Comparison of ENCODE assay signal across 13 mouse cellular contexts in the genomic region with DNA sequence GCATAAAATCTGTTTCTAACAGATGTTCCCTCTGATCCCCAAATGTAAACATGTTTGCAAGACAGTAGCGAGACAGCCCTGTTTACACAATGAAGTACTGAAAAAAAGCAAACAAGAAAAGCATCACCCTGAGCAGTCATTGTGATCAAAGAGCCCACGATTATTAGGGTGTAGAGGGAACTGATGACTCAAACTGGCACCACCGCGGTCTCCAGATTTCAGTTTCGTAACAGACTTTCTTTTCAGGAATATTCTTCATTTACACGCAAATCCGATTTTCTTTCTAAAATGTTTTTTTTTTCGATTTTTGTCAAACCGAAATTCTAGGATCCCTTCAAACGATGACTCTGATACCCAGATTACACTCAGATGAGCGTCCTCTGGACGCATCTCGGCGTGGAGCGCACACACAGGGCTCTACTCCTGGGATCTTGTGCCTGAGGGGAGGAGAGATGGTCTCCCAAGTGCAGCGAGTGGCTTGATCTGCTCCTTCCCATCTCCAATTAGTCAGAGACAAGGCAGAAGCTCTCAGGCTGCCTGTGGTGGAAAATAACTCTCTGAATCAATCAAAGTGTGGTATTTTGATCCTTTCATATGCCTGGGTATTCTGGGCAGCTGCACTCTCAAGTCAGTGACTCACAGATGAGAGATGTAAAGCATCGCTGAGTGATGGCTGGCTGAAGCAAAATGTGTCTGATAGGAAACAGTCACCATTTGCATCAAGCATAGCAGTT.
DNase-seq lines count a peak whose midpoint lies in the region; ATAC-seq lines count a peak whose summit lies in the region.
"Had no signal": no experiment of that assay in that cellular context is flagged by ENCODE, and none has a peak within 500 bp of the region (broad histone marks: within the 10 kb centered on the region; RNA-seq: fewer than 3 reads in every experiment).

No protein-coding gene starts in this region.

- DNase-seq in right cerebral cortex, adult 2 months (ENCODE audit: low spot score in 2 of 2), result peak; percentile 56 to 59
- no peak for DNase-seq in right cerebral cortex, postnatal 14 days
- peak; percentile 82 for DNase-seq in induced T-regulatory cell, adult 2 months (ENCODE audit: low read depth)
- DNase-seq in limb, embryonic 10.5 days (ENCODE audit: low spot score), result no peak
- no peak for DNase-seq in adrenal gland, adult 2 months
- DNase-seq in urinary bladder, postnatal 10 days (ENCODE audit: low spot score), result no peak
- DNase-seq: gastrocnemius, postnatal 25 days; heart, postnatal 4 days; kidney, postnatal 10 days; thymus, adult 2 months had no signal

- WGBS in hindbrain, embryonic 13.5 days, result 74% methylated on average over 17 of the region's 17 CpGs
- 66% methylated on average over 17 of the region's 17 CpGs for WGBS in hindbrain, embryonic 16.5 days
- WGBS in limb, embryonic 10.5 days, result 85% methylated on average over 17 of the region's 17 CpGs

- H3K9ac ChIP-seq in hindbrain, embryonic 13.5 days, result no peak overlapping the region
- no peak overlapping the region for H3K9ac ChIP-seq in hindbrain, embryonic 16.5 days (ENCODE audit: low read depth, low read length)
- H3K9ac ChIP-seq: limb, embryonic 15.5 days had no signal

- H3K4me1 ChIP-seq in hindbrain, embryonic 13.5 days (replicated peaks), result peaks cover 21% of the 10 kb centered on the region
- peaks cover 4% of the 10 kb centered on the region; the same call in 1 of the 2 replicates for H3K4me1 ChIP-seq in hindbrain, embryonic 16.5 days (ENCODE audit: control insufficient read depth, insufficient read depth, low read depth, low read length)
- H3K4me1 ChIP-seq in limb, embryonic 10.5 days, result no peaks in the 10 kb centered on the region

- H3K27ac ChIP-seq in hindbrain, embryonic 13.5 days, result peak overlapping the region; percentile 13
- H3K27ac ChIP-seq in hindbrain, embryonic 16.5 days (ENCODE audit: low read depth, low read length), result no peak overlapping the region
- H3K27ac ChIP-seq in limb, embryonic 10.5 days, result no peak overlapping the region
- H3K27ac ChIP-seq: limb, embryonic 15.5 days had no signal

- H3K4me2 ChIP-seq in hindbrain, embryonic 13.5 days, result no peak overlapping the region
- H3K4me2 ChIP-seq in hindbrain, embryonic 16.5 days (ENCODE audit: low read length), result no peak overlapping the region
- H3K4me2 ChIP-seq: limb, embryonic 15.5 days had no signal

- H3K9me3 ChIP-seq in hindbrain, embryonic 13.5 days, result no peaks in the 10 kb centered on the region
- no peaks in the 10 kb centered on the region for H3K9me3 ChIP-seq in hindbrain, embryonic 16.5 days (ENCODE audit: control insufficient read depth, low read length)
- no peaks in the 10 kb centered on the region for H3K9me3 ChIP-seq in limb, embryonic 10.5 days (replicated peaks)
- H3K9me3 ChIP-seq: limb, embryonic 15.5 days had no signal

- H3K4me3 ChIP-seq in hindbrain, embryonic 13.5 days, result no peak overlapping the region
- no peak overlapping the region for H3K4me3 ChIP-seq in hindbrain, embryonic 16.5 days (ENCODE audit: low read length)
- no peak overlapping the region for H3K4me3 ChIP-seq in limb, embryonic 10.5 days
- H3K4me3 ChIP-seq: limb, embryonic 15.5 days had no signal

- no peaks in the 10 kb centered on the region for H3K27me3 ChIP-seq in hindbrain, embryonic 13.5 days
- H3K27me3 ChIP-seq in hindbrain, embryonic 16.5 days (replicated peaks; ENCODE audit: control insufficient read depth, insufficient read depth, low read length), result no peaks in the 10 kb centered on the region
- no peaks in the 10 kb centered on the region for H3K27me3 ChIP-seq in limb, embryonic 10.5 days (ENCODE audit: low read depth, poor library complexity, severe bottlenecking)
- H3K27me3 ChIP-seq: limb, embryonic 15.5 days had no signal

- no peaks in the 10 kb centered on the region for H3K36me3 ChIP-seq in hindbrain, embryonic 13.5 days
- no peaks in the 10 kb centered on the region for H3K36me3 ChIP-seq in hindbrain, embryonic 16.5 days (ENCODE audit: control insufficient read depth, insufficient read depth, low read length)
- H3K36me3 ChIP-seq in limb, embryonic 10.5 days, result peaks cover 13% of the 10 kb centered on the region; the same call in 1 of the 2 replicates
- H3K36me3 ChIP-seq: limb, embryonic 15.5 days had no signal

- ATAC-seq in hindbrain, embryonic 13.5 days (ENCODE audit: low FRiP score), result no peak
- no peak for ATAC-seq in hindbrain, embryonic 16.5 days

Comparison
In these comparisons a context has a peak if more than half of its experiments do, and no peak if none do; other contexts are left out.
1. DNase-seq: peak in right cerebral cortex, adult 2 months (2 of 2) and induced T-regulatory cell, adult 2 months (single experiment); none in right cerebral cortex, postnatal 14 days (single experiment), limb, embryonic 10.5 days (single experiment), adrenal gland, adult 2 months (single experiment) and urinary bladder, postnatal 10 days (single experiment).